Mouse (Mus musculus) intestine, embryonic 16.5 days (tissue): ENCODE data around the gene S100a11. TPM values are rescaled to one million over a fixed set of nuclear protein-coding genes. Genes with fewer than 3 reads are reported as not detected.

Experiments
- ATAC-seq: fragments of 200-750 bp; cut with Nextera tagmentation; 2 replicates; pipeline ENCODE4 v1.8.0; 2017; ENCODE audit warnings: moderate TSS enrichment, moderate library complexity
- H3K27ac ChIP-seq: fragments of 300-500 bp; sonication (generic); 2 replicates; pipeline ENCODE4 v1.5.1; 2014; ENCODE audit warnings: mild to moderate bottlenecking, low read length
- H3K27me3 ChIP-seq: fragments of 300-500 bp; sonication (generic); replicated peaks from 2 replicates; pipeline ENCODE4 v1.6.1; 2014; ENCODE audit warnings: low read length, control low read depth, mixed read lengths; ENCODE audit not compliant: control insufficient read depth, insufficient read depth
- H3K36me3 ChIP-seq: fragments of 300-500 bp; sonication (generic); 2 replicates; pipeline ENCODE4 v1.6.1; 2014; ENCODE audit warnings: low read length, control low read depth; ENCODE audit not compliant: control insufficient read depth, insufficient read depth
- H3K4me1 ChIP-seq: fragments of 300-500 bp; sonication (generic); 2 replicates; pipeline ENCODE4 v1.6.1; 2014; ENCODE audit warnings: low read length, control low read depth, mixed read lengths; ENCODE audit not compliant: control insufficient read depth, insufficient read depth
- H3K4me2 ChIP-seq: fragments of 300-500 bp; sonication (generic); 2 replicates; pipeline ENCODE4 v1.6.1; 2014; ENCODE audit warnings: low read depth, low read length, control low read depth
- H3K4me3 ChIP-seq: fragments of 300-500 bp; sonication (generic); 2 replicates; pipeline ENCODE4 v1.5.1; 2014; ENCODE audit warnings: mild to moderate bottlenecking, low read length
- H3K9ac ChIP-seq: fragments of 300-500 bp; sonication (generic); 2 replicates; pipeline ENCODE4 v1.6.1; 2014; ENCODE audit warnings: low read depth, low read length
- H3K9me3 ChIP-seq: fragments of 300-500 bp; sonication (generic); 2 replicates; pipeline ENCODE4 v1.6.1; 2016; ENCODE audit warnings: low read length, control low read depth; ENCODE audit not compliant: control insufficient read depth
- WGBS: fragments of 180-500 bp; shearing (Covaris S2); extraction: QIAGEN DNeasy Blood & Tissue Kit; methylation state at CpG from one replicate; pipeline ENCODE4 v1.1.7; 2014; 5-methylcytosine and 5-hydroxymethylcytosine counted together
- polyA plus RNA-seq: library from polyadenylated mRNA; unstranded; fragments of >200 nt; fragmentation: Nextera tagmentation; extraction: Ambion mirVana; gene quantifications from 2 replicates; pipeline ENCODE4 v1.2.1, GENCODE M21; 2015

S100a11 gene
- polyA plus RNA-seq, 1 experiment from 2014 or later = 730 TPM

DNA sequence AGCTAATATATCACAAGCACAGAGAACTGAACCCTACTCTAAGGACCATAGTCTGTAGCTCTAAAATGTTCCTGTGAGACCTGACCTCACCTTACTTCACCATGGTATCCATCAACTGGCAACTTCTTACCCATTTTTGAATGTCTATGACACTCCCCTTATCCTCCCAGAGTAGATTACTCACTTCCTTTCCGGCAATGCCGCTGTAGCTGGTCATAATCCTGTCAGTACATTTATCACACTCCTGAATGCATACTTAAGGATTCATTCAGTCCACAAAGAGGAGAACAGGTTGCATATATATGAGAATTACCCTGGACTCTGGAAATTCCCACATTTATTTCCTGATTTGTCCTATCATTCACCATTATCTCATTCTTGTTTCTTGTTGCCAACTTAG is 2.9 kb upstream of the S100a11 start:
- 58% methylated on average over 2 of the region's 2 CpGs for WGBS

GRCm38 (mm10) chr3:93519856-93520329 is 395 bp upstream of the S100a11 start:
- Histone ChIP-seq H3K27ac (0 out of 2 replicates have a peak overlapping the region, but pooled peaks have one; percentile 85), H3K27me3 (no peaks in the 10 kb centered on the region), H3K4me2 (peak overlapping the region; percentile 60), H3K36me3 (0 out of 2 replicates have a peak, but pooled peaks cover 3% of the 10 kb centered on the region), H3K4me1 (peaks cover 12% of the 10 kb centered on the region), H3K9me3 (no peaks in the 10 kb centered on the region), H3K4me3 (peak overlapping the region; percentile 75), H3K9ac (peak overlapping the region; percentile 83)
- WGBS = 56% methylated on average over 5 of the region's 5 CpGs
- ATAC-seq = peak; percentile 7

More for the DNA sequence above, 2.9 kb upstream of the S100a11 start:
- Histone ChIP-seq H3K27me3 (no peaks in the 10 kb centered on the region), H3K36me3 (no peaks in the 10 kb centered on the region), H3K9me3 (no peaks in the 10 kb centered on the region), H3K9ac (no peak overlapping the region), H3K27ac (no peak overlapping the region), H3K4me1 (peaks cover 12% of the 10 kb centered on the region), H3K4me3 (no peak overlapping the region), H3K4me2 (no peak overlapping the region)
- no peak for ATAC-seq

- Histone ChIP-seq H3K27me3 (no peaks in the 10 kb centered on the region), H3K4me2 (peak overlapping the region; percentile 60), H3K36me3 (peaks cover 7% of the 10 kb centered on the region), H3K27ac (no peak overlapping the region), H3K9ac (peak overlapping the region; percentile 83; the same call in 1 of the 2 replicates), H3K4me3 (peak overlapping the region; percentile 75), H3K9me3 (no peaks in the 10 kb centered on the region), H3K4me1 (peaks cover 12% of the 10 kb centered on the region)
- 88% methylated on average over 8 of the region's 8 CpGs for WGBS
- no peak for ATAC-seq
Measured at GRCm38 (mm10) chr3:93521462-93522057, 1.3 kb downstream of the S100a11 start.

DNA sequence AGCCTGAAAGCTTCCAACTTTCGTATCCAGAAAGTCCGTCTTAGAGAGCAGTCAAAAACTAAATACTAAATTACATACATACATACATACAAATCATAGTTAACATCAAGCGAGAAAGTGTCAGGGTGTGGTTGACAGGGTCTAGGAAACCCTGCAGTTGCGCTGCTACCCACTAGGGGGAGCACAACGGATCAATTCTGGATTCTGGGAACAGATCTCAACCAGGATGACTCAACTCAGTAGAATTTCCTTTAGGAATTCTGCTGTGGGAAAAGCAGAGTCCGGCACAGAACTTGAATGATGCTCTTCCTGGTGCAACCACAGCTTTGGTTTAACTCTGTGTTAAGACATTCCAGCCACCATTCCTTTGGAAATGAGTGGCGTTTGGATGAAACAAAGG is 2.3 kb downstream of the S100a11 start:
- Histone ChIP-seq H3K4me3 (no peak overlapping the region), H3K27me3 (no peaks in the 10 kb centered on the region), H3K9ac (no peak overlapping the region), H3K9me3 (no peaks in the 10 kb centered on the region), H3K4me2 (peak overlapping the region; percentile 15; the same call in 1 of the 2 replicates), H3K4me1 (peaks cover 12% of the 10 kb centered on the region), H3K27ac (no peak overlapping the region), H3K36me3 (peaks cover 10% of the 10 kb centered on the region)
- 0 out of 2 replicates have a peak, but pooled peaks have one; percentile 4 for ATAC-seq
- 38% methylated on average over 7 of the region's 7 CpGs for WGBS

DNA sequence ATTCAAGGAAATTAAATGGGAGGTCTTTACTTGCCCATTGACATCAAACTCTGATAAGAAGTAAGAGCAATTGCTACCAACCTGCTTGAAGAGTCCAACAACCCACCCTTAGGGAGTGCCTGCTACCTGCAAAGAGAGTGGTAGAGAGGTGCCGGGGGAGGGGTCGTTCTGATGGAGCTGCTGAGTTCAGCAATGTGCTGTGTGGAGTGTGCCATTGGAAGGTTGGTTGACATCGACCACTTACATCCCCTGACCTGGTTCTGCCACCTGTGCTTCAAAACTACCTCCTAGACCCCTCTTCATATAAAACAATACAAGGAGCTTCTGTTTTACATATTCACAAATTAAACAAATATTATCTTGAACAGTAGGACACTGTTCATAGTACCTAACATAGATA is 7.0 kb downstream of the S100a11 start:
- WGBS = 84% methylated on average over 3 of the region's 3 CpGs
- H3K4me1 ChIP-seq = no peaks in the 10 kb centered on the region

GRCm38 (mm10) chr3:93528807-93529206 is 8.5 kb downstream of the S100a11 start:
- no peak overlapping the region for H3K4me3 ChIP-seq
- ATAC-seq = no peak
- no peak overlapping the region for H3K9ac ChIP-seq
- H3K36me3 ChIP-seq = peaks cover 10% of the 10 kb centered on the region
- H3K27me3 ChIP-seq = no peaks in the 10 kb centered on the region
- no peaks in the 10 kb centered on the region for H3K4me1 ChIP-seq
- no peak overlapping the region for H3K27ac ChIP-seq
- H3K4me2 ChIP-seq = no peak overlapping the region
- 78% methylated on average over 5 of the region's 5 CpGs for WGBS
- H3K9me3 ChIP-seq = no peaks in the 10 kb centered on the region

More for the DNA sequence above, 7.0 kb downstream of the S100a11 start:
- no peak overlapping the region for H3K9ac ChIP-seq
- H3K4me3 ChIP-seq = no peak overlapping the region
- no peak for ATAC-seq
- H3K9me3 ChIP-seq = no peaks in the 10 kb centered on the region
- H3K36me3 ChIP-seq = peaks cover 10% of the 10 kb centered on the region
- no peaks in the 10 kb centered on the region for H3K27me3 ChIP-seq
- no peak overlapping the region for H3K27ac ChIP-seq
- H3K4me2 ChIP-seq = no peak overlapping the region

DNA sequence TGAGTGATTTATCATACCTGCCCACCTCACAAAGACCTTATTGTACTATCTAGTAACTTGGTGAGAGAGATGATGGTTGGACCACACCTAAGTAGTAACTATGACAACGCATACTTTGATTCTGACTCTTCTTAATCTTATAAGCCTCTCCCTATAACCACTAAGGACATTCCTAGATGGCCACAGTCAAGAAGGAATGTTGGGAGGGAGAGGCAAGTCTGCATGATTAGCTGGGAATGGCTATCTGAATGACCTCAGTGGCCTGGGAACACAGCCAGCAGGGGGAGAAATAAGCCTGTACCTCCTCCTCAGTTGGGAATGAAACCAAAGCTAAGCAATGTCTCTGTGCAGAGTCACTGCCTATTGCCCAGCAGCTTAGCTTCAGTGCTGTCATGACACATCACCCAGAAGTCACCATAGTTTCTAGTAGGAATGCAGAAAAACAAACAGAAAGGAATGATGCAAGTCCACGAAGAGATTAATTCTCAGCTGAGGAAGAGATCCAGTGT is 16.8 kb downstream of the S100a11 start:
- no peak overlapping the region for H3K9ac ChIP-seq
- WGBS = 45% methylated on average over 2 of the region's 2 CpGs
- H3K27me3 ChIP-seq = no peaks in the 10 kb centered on the region
- no peak overlapping the region for H3K27ac ChIP-seq
- no peaks in the 10 kb centered on the region for H3K36me3 ChIP-seq
- no peak overlapping the region for H3K4me3 ChIP-seq
- H3K4me1 ChIP-seq = no peaks in the 10 kb centered on the region
- no peaks in the 10 kb centered on the region for H3K9me3 ChIP-seq
- peak; percentile 71 for ATAC-seq
- no peak overlapping the region for H3K4me2 ChIP-seq

DNA sequence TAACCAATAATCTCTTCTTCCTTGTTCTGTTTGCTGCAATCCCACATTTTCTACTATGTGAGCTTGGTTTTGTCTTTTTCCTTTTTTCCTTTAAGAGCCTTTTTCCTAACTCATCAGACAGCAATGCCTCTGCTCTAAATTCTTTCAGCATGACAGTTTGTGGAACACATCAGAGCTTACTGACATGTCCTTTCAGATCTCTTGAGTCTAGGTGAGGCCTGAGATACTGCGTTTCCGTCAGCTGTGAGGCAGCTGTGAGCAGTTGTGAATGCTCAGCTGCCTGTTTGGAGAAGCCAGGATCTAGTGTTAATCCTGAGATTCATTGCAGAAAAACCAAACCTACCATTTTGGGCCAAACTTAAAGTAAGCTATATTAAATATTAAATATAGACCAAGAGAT is 18.2 kb downstream of the S100a11 start:
- ATAC-seq = no peak
- Histone ChIP-seq H3K9me3 (no peaks in the 10 kb centered on the region), H3K27me3 (no peaks in the 10 kb centered on the region), H3K36me3 (no peaks in the 10 kb centered on the region), H3K9ac (no peak overlapping the region), H3K27ac (no peak overlapping the region), H3K4me3 (no peak overlapping the region), H3K4me1 (no peaks in the 10 kb centered on the region), H3K4me2 (no peak overlapping the region)
- 77% methylated on average over 2 of the region's 2 CpGs for WGBS

- WGBS = 61% methylated on average over 2 of the region's 2 CpGs
- H3K9me3 ChIP-seq = no peaks in the 10 kb centered on the region
- no peak overlapping the region for H3K4me3 ChIP-seq
- no peak overlapping the region for H3K4me2 ChIP-seq
- no peaks in the 10 kb centered on the region for H3K27me3 ChIP-seq
- no peak overlapping the region for H3K9ac ChIP-seq
- no peak for ATAC-seq
- H3K4me1 ChIP-seq = no peaks in the 10 kb centered on the region
- no peak overlapping the region for H3K27ac ChIP-seq
- no peaks in the 10 kb centered on the region for H3K36me3 ChIP-seq
Measured at GRCm38 (mm10) chr3:93541501-93541900, 21.2 kb downstream of the S100a11 start.
